Mouse (Mus musculus) G1E (cell line): ENCODE measurements at regions not wholly inside any gene's neighbourhood (a gene's known extent, or its start where the extent isn't known, plus 50 kb on each side); places are given as distances from the start of the nearest gene placed in this dataset.

ENCODE experiments used
- CTCF ChIP-seq: IDR thresholded peaks from 2 replicates; pipeline ENCODE4 v1.5.1; 2012; ENCODE audit warnings: low read depth, low read length, inconsistent platforms, mixed read lengths
- GATA1 ChIP-seq: IDR thresholded peaks from 2 replicates; pipeline ENCODE4 v1.6.1; 2012; ENCODE audit warnings: borderline replicate concordance, low read length, inconsistent platforms, mixed read lengths
- POLR2AphosphoS5 ChIP-seq: IDR thresholded peaks from 2 replicates; pipeline ENCODE4 v1.6.1; 2012; ENCODE audit warnings: low read depth, low read length, inconsistent platforms; ENCODE audit not compliant: insufficient replicate concordance
- TAL1 ChIP-seq: conservative IDR thresholded peaks from 2 replicates; pipeline ENCODE4 v1.6.1; 2012; ENCODE audit warnings: low read depth, low read length, inconsistent platforms, mixed read lengths

- TF ChIP-seq CTCF: no peak
- TF ChIP-seq GATA1: no peak
- no peak for TF ChIP-seq TAL1
- TF ChIP-seq POLR2AphosphoS5: no peak
Observed at GRCm38 (mm10) chr1:92376456-92376855, 97.2 kb downstream of the Ndufa10 start.
